Mouse (Mus musculus) intestine, embryonic 14.5 days (tissue): ENCODE results near the gene Kazald1. TPM values are rescaled to one million over a fixed set of nuclear protein-coding genes. Genes with fewer than 3 reads are reported as not detected.
A peak's percentile ranks its signal among the peaks of the same experiment; 100 is the strongest.
"Not testable (repeated sequence)": the region's sequence is repeated elsewhere in the genome, so short reads cannot be mapped to it uniquely, and the experiment has no call there.

Experiments used
- ATAC-seq: fragments of 200-750 bp; cut with Nextera tagmentation; replicated peaks from 2 replicates; pipeline ENCODE4 v1.8.0; 2017; ENCODE audit warnings: low read depth, moderate number of reproducible peaks, moderate TSS enrichment, moderate library complexity; ENCODE audit not compliant: low FRiP score, low TSS enrichment
- DNase-seq: peaks from one replicate; pipeline ENCODE4 v3.0.0-alpha.2; 2018; ENCODE audit warnings: low spot score
- H3K27ac ChIP-seq: fragments of 300-500 bp; sonication (generic); 2 replicates; pipeline ENCODE4 v1.5.1; 2014; ENCODE audit warnings: low read depth, mild to moderate bottlenecking, control low read depth
- H3K27me3 ChIP-seq: fragments of 300-500 bp; sonication (generic); replicated peaks from 2 replicates; pipeline ENCODE4 v1.6.1; 2014; ENCODE audit warnings: low read length, control low read depth; ENCODE audit not compliant: control insufficient read depth, insufficient read depth
- H3K36me3 ChIP-seq: fragments of 300-500 bp; sonication (generic); 2 replicates; pipeline ENCODE4 v1.6.1; 2014; ENCODE audit warnings: low read length, control low read depth; ENCODE audit not compliant: control insufficient read depth, insufficient read depth
- H3K4me1 ChIP-seq: fragments of 300-500 bp; sonication (generic); replicated peaks from 2 replicates; pipeline ENCODE4 v1.6.1; 2014; ENCODE audit warnings: low read length, control low read depth, mixed read lengths; ENCODE audit not compliant: control insufficient read depth, insufficient read depth
- H3K4me2 ChIP-seq: fragments of 300-500 bp; sonication (generic); 2 replicates; pipeline ENCODE4 v1.6.1; 2014; ENCODE audit warnings: low read length
- H3K4me3 ChIP-seq: fragments of 300-500 bp; sonication (generic); 2 replicates; pipeline ENCODE4 v1.5.1; 2014; ENCODE audit warnings: low read depth, low read length, control low read depth, mixed read lengths
- H3K9ac ChIP-seq: fragments of 300-500 bp; sonication (generic); 2 replicates; pipeline ENCODE4 v1.6.1; 2014; ENCODE audit warnings: mild to moderate bottlenecking, low read length
- H3K9me3 ChIP-seq: fragments of 300-500 bp; sonication (generic); 2 replicates; pipeline ENCODE4 v1.6.1; 2016; ENCODE audit warnings: low read length, control low read depth; ENCODE audit not compliant: control insufficient read depth
- WGBS: fragments of 180-500 bp; shearing (Covaris S2); extraction: QIAGEN DNeasy Blood & Tissue Kit; methylation state at CpG from one replicate; pipeline ENCODE4 v1.1.7; 2014; 5-methylcytosine and 5-hydroxymethylcytosine counted together
- polyA plus RNA-seq: library from polyadenylated mRNA; unstranded; fragments of >200 nt; fragmentation: Nextera tagmentation; extraction: Ambion mirVana; gene quantifications from 2 replicates; pipeline ENCODE4 v1.2.1, GENCODE M21; 2014

The Kazald1 gene
- polyA plus RNA-seq, 1 experiment from 2014 or later = 1.8 TPM

GRCm38 (mm10) chr19:45031780-45032179 is 43.3 kb upstream of the Kazald1 start:
- Histone ChIP-seq H3K27me3 (no peaks in the 10 kb centered on the region), H3K36me3 (peaks cover 21% of the 10 kb centered on the region), H3K4me1 (peaks cover 32% of the 10 kb centered on the region), H3K9ac (no peak overlapping the region), H3K4me3 (no peak overlapping the region), H3K4me2 (no peak overlapping the region), H3K27ac (no peak overlapping the region), H3K9me3 (no peaks in the 10 kb centered on the region)
- ATAC-seq (peak; percentile 32), DNase-seq (peak; percentile 89)
- 14% methylated on average over 4 of the region's 4 CpGs for WGBS

GRCm38 (mm10) chr19:45032570-45033332 is 42.3 kb upstream of the Kazald1 start:
- no peak overlapping the region for H3K4me3 ChIP-seq
- no peaks in the 10 kb centered on the region for H3K27me3 ChIP-seq
- ATAC-seq (no peak; the same call in 1 of the 2 replicates), DNase-seq (peak; percentile 62)
- H3K9me3 ChIP-seq = no peaks in the 10 kb centered on the region
- peaks cover 12% of the 10 kb centered on the region for H3K36me3 ChIP-seq
- no peak overlapping the region for H3K4me2 ChIP-seq
- 50% methylated on average over 17 of the region's 17 CpGs for WGBS
- no peak overlapping the region for H3K9ac ChIP-seq
- peaks cover 26% of the 10 kb centered on the region for H3K4me1 ChIP-seq
- H3K27ac ChIP-seq = no peak overlapping the region

- H3K4me1 ChIP-seq = 0 out of 2 replicates have a peak, but pooled peaks cover 5% of the 10 kb centered on the region
- 36% methylated on average over 16 of the region's 16 CpGs for WGBS
- no peaks in the 10 kb centered on the region for H3K9me3 ChIP-seq
- ATAC-seq (no peak), DNase-seq (no peak)
- no peak overlapping the region for H3K27ac ChIP-seq
- H3K27me3 ChIP-seq = peaks cover 10% of the 10 kb centered on the region
- H3K36me3 ChIP-seq = no peaks in the 10 kb centered on the region
- no peak overlapping the region for H3K9ac ChIP-seq
- H3K4me2 ChIP-seq = no peak overlapping the region
- H3K4me3 ChIP-seq = no peak overlapping the region
Measured at GRCm38 (mm10) chr19:45036867-45037266, 38.2 kb upstream of the Kazald1 start.

- H3K9me3 ChIP-seq, H3K4me1 ChIP-seq, H3K36me3 ChIP-seq, H3K4me2 ChIP-seq, H3K27ac ChIP-seq, H3K4me3 ChIP-seq, ATAC-seq, DNase-seq, H3K9ac ChIP-seq: not testable (repeated sequence)
- WGBS = 89% methylated on average over 7 of the region's 7 CpGs
- peaks cover 10% of the 10 kb centered on the region for H3K27me3 ChIP-seq
Measured at GRCm38 (mm10) chr19:45038198-45038597, 36.8 kb upstream of the Kazald1 start.

- WGBS = 43% methylated on average over 13 of the region's 13 CpGs
- H3K9ac ChIP-seq = no peak overlapping the region
- no peak overlapping the region for H3K4me2 ChIP-seq
- no peak for ATAC-seq
- no peak overlapping the region for H3K27ac ChIP-seq
- no peaks in the 10 kb centered on the region for H3K9me3 ChIP-seq
- H3K4me3 ChIP-seq = no peak overlapping the region
- H3K4me1 ChIP-seq = no peaks in the 10 kb centered on the region
- DNase-seq = no peak
- H3K27me3 ChIP-seq = peaks cover 21% of the 10 kb centered on the region
- no peaks in the 10 kb centered on the region for H3K36me3 ChIP-seq
Measured at GRCm38 (mm10) chr19:45040214-45040613, 34.8 kb upstream of the Kazald1 start.

DNA sequence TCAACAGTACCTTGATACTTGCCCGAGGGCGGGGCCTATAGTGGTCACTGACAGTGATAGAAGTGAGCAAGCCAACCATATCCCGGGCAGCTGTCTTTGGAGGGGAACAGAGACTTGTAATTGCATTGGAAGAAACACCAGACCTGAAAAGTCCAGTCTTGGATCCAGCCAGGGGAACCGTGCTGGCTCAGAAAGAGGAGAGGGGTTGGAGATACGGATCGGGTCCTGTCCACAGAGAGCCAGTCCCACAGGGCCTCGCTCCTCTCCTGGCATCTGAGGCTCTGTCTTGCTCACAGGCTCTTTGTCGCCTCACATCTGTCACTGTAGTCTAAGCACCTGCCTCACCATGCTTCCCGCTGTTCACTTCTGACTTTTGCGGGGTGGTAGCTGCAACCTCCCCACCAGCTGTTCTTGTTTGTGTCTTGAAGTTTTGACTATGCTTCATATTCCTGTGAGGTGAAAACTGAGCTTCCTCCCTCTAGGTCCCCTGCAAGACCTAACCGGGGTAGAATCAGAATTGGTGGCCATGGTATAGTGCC is 30.6 kb upstream of the Kazald1 start:
- WGBS = 62% methylated on average over 11 of the region's 11 CpGs
- Histone ChIP-seq H3K27ac (no peak overlapping the region), H3K4me1 (peaks cover 17% of the 10 kb centered on the region), H3K27me3 (peaks cover 33% of the 10 kb centered on the region), H3K4me2 (no peak overlapping the region), H3K36me3 (no peaks in the 10 kb centered on the region), H3K9ac (no peak overlapping the region), H3K4me3 (no peak overlapping the region), H3K9me3 (no peaks in the 10 kb centered on the region)
- DNase-seq (no peak), ATAC-seq (no peak)

DNA sequence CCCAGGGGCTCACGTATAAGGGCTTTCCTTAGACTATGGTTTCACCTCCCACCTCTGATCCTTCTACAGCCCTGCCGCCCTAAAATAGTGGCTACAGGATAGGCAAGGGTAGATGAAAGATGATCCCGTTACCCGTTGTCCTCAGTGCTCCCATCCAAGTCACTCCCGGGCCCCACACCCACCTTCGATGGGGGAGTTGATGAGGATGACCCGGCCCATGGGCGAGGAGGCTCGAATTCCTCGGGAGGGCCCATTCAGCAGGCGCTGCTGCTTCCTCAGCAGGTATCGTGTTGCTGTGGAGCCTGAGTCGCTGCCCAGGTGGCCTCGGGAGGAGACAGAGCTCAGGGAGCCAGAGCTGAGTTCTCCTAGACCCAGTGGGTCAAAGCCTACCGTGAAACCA is 29.8 kb upstream of the Kazald1 start:
- Histone ChIP-seq H3K9me3 (no peaks in the 10 kb centered on the region), H3K27ac (no peak overlapping the region), H3K4me3 (no peak overlapping the region), H3K27me3 (peaks cover 27% of the 10 kb centered on the region), H3K4me2 (no peak overlapping the region), H3K4me1 (peaks cover 17% of the 10 kb centered on the region), H3K36me3 (no peaks in the 10 kb centered on the region), H3K9ac (no peak overlapping the region)
- ATAC-seq (no peak), DNase-seq (no peak)
- WGBS = 38% methylated on average over 15 of the region's 15 CpGs

DNA sequence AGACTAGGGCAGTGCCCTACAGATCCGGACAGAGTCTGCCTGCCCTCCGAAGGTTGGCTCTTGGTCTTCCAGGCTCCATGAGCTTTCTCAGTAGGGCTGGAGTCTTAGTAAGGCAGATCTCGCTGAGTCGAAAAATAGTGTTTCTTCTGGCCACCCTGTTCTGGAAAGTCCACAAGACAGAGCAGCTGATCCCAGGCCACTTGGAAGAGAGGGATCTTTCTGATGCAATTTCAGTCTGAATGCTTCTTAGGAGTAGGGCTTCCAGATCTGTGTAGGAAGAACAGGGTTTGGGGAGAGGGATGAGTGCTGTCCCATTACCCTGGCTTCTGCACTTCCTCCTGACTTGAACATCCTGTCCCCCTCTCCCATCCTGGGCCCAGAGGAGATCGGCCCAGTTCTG is 29.4 kb upstream of the Kazald1 start, which contains the start of gene Pdzd7:
Pdzd7 (minus strand) TSS at position 67 of the 400 bp plus-strand sequence.
- DNase-seq (no peak), ATAC-seq (no peak)
- Histone ChIP-seq H3K9me3 (no peaks in the 10 kb centered on the region), H3K4me1 (peaks cover 17% of the 10 kb centered on the region), H3K4me2 (peak within 1 kb of the TSS; percentile 92), H3K4me3 (peak within 1 kb of the TSS; percentile 57), H3K9ac (peak within 1 kb of the TSS; percentile 50; the same call in 1 of the 2 replicates), H3K36me3 (no peaks in the 10 kb centered on the region), H3K27ac (no peak within 1 kb of the TSS), H3K27me3 (peaks cover 23% of the 10 kb centered on the region)
- WGBS = 78% methylated on average over 5 of the region's 5 CpGs
